Mouse (Mus musculus) lung, postnatal 0 days (tissue): ENCODE measurements at regions not wholly inside any gene's neighbourhood (a gene's known extent, or its start where the extent isn't known, plus 50 kb on each side); places are given as distances from the start of the nearest gene placed in this dataset.

ENCODE experiments used
- CTCF ChIP-seq: IDR thresholded peaks from 2 replicates; pipeline ENCODE4 v1.5.1; 2016; ENCODE audit warnings: antibody characterized with exemption, mild to moderate bottlenecking
- EP300 ChIP-seq: IDR thresholded peaks from 2 replicates; pipeline ENCODE4 v1.6.1; 2016; ENCODE audit warnings: antibody characterized with exemption, mild to moderate bottlenecking, control low read depth

DNA sequence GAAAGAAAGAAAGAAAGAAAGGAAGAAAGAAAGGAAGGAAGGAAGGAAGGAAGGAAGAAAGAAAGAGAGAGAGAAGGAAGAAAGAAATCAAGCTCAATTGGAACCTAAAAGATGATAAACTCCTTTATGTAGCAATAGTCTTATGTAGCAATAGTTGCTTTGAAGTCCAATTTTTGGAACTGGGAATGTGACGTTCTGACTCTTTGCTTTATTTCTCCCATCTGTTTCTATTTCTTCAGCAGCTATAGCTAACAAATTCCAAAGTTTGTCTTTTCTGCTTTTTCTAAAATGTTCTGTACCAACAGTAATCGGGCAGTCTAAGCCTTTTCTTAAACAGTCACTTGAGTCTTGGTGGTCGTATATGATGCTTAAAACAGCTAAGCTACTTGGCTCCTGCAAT lies 287.7 kb downstream of the Lmx1a start:
- TF ChIP-seq EP300 (peak; percentile 77), CTCF (no peak)
